Mouse (Mus musculus) liver, postnatal 0 days (tissue): Measurements from ENCODE around the gene Gk5.

Source experiments
- CTCF ChIP-seq: sonication (generic); IDR thresholded peaks from 2 replicates; pipeline ENCODE4 v1.5.1; 2016; ENCODE audit warnings: antibody characterized with exemption, low read depth
- EP300 ChIP-seq: IDR thresholded peaks from 2 replicates; pipeline ENCODE4 v1.6.1; 2016; ENCODE audit warnings: antibody characterized with exemption, low read depth, mild to moderate bottlenecking

DNA sequence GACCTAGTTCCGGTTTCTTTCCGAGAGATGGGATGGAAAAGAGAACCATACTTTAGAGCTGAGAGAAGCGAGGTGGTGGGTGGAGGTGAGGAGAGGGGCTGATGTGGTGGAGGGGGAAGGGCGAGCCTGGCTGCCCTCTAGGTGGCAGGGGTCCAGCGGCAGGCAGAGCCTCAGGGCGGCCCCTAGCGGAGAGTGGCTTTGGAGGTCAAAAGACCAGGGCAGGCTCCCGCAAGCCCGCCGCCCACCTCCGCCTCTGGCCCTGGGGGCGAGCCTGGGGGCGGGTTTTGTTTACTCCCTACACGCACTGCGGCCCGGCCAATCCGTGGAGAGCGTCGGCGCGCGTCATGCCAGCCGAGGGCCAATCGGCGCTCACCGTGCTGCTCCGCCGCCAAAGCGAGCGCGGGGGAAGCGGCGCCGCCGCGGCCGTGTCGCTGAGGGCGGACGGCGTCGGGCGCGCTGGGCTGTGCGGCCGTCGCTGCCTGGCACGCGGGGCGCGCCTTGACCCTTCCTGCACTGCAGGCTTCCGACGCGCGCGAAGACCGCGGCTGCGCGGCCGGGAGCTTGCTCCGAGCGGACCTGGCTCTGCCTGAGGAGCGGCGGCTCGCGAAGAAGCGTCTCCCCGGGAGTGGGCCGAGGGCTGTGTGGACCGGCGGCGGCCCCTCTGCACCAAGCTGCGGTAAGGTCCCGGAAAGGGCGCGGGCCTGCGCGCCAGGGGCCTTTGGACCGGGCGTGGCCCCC lies 76.9 kb downstream of the Gk5 start, which contains the start of gene Tfdp2:
- TF ChIP-seq EP300, result no peak
- peak; percentile 72 for TF ChIP-seq CTCF
